Mouse (Mus musculus) spleen, postnatal 10 days (tissue): ENCODE results near the gene Tubb3.

Experiments
- DNase-seq, 2 experiments: peaks; one replicate each; pipeline ENCODE4 v3.0.0; 2021 to 2022; ENCODE audit warnings: low spot score in 2 of 2

Tubb3 gene

DNA sequence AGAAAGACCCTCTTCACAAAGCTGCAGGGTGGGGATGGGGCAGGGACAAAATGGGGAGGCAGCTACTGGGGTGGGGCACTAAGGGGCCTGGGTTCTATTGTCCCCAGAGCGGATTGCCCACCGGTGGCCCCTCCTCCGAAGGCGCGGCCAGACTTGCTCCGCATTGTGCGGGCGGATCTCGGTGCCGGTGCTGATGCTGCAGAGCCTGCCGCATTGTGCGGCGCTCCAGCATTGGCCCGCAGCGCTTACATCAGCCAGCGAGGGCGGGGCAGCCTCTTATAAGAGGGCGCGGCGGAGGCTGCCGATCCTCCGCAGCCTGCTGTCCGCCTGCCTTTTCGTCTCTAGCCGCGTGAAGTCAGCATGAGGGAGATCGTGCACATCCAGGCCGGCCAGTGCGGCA is at the start of gene Tubb3:
Gene Tubb3, plus strand, starts transcription at position 179 of the 400 bp plus-strand sequence.
- DNase-seq: peak in 1 of 2 experiments; percentile 68

DNA sequence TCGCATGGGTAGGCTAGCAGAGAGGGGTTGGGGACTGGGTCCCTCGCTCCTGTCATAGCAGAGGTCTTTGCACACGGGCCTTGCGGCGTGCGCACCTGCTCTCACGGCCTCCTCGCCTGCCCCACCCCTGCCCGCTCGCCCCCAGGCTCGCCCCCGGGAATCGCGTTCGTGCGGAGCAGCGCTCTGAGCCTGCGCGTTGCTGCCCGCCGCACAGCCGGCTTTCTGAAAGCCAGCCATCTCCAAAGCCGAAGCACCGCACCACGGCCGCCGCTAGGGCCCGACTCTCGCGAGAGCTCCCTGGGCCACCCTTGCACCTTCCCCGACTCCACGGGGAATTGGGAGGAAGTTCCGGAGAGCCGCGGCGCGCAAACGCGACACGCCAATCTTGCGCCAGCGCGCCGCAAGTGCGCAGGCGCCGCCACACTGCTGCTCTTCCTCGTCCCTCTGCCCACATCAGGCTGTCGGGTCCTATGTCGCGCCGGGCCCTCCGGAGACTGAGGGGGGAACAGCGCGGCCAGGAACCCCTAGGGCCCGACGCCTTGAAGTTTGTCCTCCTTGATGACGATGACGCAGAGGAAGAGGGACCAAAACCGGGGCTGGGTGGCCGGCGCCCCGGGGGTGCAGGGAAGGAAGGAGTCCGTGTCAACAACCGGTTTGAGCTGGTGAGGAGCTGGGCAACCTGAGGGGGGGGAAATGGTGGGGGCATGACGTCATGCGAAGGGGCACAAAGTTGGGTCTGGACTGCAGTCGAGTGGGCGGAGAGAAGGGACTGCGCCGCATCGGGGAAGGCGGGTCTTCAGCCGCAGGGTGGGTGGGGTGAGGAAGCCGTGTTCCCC is 37.6 kb upstream of the Tubb3 start, which contains the start of gene Tcf25:
Gene Tcf25, plus strand, starts transcription at position 351 of the 836 bp plus-strand sequence.
- peak; percentile 85 to 95 for DNase-seq

DNA sequence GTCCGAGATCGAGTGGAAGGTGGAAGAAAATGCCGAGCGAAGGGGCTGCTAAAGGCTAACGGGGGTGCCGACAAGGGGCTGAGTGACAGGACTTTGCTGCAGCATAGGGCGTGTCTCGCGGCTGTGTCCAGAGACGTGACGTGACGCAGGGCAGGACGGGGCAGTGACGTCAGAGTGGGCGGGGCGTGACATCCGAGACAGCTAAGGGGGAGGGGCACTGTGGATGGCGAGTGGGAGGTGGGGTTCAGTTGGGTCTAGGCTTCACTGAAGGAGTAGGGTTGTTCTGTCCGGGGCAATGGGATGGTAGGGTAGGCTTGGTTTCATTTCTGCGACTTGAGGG is 37.0 kb upstream of the Tubb3 start:
- DNase-seq: peak; percentile 94 to 98

DNA sequence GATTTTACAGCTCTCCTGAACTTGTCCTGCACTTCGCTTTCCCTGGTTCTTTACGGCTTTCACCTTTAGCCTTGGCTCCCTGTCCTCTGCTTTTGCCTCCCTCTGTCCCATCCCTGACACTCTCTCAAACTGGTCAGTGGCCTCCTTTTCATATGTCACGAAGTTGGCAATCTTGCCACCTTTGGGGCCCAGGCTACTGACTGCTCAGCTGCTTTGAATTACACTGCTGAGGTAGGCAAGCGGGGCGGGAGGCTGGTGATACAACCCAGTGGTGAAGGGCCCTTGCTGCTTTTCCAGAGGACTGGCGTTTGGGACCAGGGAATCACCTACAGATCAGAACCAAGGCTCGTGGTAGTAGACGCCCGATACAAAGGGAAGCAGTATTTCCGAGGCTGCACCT is 35.5 kb upstream of the Tubb3 start:
- no peak for DNase-seq

DNA sequence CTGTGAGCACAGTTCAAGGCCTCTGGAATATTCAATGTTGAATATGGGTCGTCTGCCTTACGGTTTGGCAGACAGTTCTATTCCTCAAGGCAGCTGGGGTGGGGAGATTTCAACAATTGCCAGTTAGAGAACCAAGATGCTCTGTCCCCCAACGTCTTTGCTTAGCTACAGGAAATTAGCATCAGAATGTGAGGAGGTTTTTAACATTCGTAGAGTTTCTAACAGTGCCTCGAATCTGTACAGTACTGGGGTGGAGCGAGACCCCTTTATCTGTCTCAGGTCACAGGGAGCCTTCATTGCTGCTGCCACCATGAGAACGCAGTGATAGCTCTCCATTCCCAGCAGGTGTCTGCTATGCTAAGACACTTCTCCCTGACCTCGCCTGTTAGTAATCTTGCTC is 35.1 kb upstream of the Tubb3 start:
- no peak for DNase-seq

DNA sequence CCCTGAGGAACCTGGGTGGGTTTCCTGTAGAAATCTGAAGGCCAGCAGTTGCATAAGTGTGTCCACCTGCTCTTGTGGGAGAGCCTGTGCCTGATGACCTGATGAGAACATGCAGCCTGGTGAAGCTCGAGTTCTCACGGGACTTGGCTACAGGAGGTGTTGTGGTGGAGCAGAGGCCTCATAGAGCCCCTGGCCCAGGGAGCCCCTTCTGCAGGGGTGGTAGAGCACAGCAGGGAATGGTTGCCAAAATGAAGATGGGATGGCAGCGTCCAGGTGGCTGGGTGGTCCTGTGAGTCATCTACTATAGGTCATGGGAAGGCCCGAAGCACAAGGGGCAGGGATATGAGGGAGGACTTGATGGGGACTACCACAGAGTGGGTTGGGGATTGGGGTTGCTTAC is 29.5 kb upstream of the Tubb3 start:
- no peak for DNase-seq

DNA sequence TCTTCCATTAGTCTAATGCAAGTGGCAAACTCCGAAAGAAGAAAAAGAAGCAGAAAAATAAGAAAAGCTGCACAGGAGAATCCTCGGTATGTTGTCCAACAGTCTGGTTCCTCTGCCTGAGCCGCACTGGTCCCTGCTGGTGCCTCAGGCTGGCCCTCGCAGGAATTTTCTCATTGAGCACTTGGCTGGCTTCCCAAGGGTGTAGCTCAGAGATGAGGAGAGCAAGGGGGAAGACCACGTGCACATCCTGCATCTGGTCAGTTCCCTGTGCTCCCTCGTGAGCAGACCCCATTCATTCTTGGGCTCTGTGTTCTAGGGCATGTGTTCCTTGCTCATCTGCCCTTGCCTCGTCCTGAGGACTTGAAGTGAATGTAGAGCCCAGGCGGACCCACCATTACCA is 28.7 kb upstream of the Tubb3 start:
- DNase-seq: no peak

DNA sequence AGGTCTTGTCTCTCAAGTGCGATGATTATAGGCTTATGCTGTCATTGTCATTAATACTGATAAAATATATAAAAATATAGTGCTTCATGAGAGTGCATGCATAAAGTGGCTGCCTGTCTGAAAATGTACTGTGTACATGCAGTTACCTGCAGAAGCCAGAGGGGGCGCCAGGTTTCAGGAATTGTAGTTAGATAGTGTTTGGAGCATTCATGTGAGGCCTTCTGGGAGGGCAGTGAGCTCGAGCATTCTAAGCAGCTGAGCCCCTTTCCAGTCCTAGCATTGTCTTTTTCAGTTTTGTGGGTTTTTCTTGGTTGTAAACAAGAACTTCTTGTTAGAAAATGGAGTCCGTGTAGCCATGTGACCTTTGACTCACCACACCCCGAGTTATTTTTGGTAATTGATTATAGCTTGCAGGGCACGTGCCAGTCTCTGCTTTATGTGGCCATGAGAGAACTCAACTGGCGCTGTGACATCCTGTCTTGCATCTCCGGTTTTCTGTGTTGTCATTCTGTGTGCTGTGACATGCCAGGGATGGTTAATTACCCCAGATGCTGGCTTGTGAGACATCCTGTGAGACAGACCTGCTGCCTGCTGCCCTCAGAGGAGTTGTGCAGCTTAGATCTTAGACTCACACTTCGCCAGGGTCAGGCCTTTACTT is 26.2 kb upstream of the Tubb3 start:
- peak in 1 of 2 experiments; percentile 66 for DNase-seq

DNA sequence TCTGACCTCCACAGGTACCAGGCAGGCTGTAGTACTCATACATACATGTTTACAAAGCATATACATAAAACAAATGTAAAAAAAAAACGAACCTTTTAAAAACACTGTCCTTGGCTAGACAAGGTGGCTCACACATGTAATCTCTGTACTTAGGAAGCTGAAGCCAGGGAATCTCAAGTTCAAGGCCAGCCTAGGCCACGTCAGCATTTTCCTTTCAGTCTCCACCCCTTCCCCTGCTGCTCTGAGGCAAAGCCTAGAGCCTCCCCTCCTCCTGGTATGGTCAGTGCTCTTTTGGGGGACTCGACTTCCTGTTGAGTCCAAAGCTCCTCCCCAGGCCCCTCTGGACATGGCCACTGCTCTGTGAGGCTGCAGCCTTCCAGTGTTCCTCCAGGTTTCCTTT is 24.2 kb upstream of the Tubb3 start:
- DNase-seq: no peak

DNA sequence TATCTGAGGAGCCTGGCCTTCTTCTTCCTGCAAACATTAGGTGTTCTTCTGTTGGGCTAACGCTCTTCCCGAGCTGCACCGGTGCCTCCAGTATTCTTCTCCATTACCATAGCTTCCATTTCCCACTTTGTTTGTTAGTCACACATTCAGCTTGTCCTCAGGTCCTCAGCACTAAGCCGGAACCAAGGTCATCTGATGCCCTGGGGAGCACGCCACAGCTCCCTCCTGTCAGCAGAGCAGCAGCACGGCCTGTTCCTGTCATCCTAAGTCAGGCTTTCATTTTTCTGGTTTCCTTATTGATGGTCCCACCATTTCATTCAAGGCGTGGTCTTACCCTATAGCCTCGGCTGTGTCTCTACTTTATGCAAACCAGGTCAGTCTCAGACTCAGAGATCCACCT is 23.4 kb upstream of the Tubb3 start:
- no peak for DNase-seq

DNA sequence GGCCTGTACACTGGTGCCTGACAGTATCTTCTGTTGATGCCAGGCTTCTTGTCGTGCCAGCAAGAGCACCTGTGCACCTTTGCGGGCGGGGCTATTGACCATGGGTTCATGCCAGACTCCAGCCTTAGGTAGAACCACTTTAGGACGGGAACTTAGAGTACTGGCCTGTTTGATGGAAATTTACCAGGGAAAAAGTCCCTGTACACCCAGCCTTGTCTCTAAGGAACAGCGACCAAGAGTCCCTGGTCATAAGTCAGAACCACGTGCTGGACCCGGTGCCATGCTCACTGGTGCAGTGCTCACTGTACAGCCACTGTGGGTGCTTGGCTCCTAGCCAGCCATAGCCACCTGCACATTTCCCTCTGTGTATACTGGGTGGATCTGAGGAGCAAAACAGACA is 22.2 kb upstream of the Tubb3 start:
- DNase-seq: no peak

DNA sequence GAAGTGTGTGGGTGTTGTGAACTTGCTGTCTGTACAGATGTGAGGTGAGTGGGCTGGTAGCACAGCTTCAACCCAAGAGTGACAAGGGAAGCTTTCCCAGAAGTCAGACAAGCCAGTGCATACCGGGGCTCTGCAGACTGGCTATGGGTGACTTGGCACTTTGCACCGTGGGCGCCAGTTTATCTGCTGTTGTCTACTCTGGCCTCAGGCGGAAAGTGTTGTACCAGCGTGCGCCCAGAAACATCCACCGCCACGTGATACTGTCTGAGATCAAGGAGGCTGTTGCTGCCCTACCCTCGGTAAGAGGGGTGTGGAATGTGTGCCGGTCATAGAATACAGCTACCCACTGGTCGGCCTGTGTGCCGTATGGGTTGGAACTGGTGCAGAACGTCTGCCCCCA is 12.9 kb upstream of the Tubb3 start:
- DNase-seq: no peak

DNA sequence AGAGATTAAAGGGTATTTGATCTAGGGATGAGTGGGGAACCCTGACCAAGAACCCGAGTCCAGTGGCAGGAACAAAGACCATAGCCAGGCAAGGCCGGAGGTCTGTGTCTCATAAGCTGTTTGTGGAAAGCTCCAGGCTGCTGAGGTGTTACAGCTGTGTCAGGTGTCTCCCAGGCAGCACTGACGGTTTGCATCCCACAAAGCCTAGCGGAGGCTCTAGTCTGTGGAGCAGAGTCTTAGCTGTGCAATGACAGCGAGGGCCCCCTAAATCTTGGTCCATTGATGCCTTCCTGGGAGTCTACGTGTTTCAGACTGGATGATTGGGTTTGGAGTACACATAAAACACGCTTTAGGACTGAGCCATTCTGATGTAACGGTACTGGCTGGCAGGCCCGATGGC is 9.3 kb upstream of the Tubb3 start:
- no peak for DNase-seq

DNA sequence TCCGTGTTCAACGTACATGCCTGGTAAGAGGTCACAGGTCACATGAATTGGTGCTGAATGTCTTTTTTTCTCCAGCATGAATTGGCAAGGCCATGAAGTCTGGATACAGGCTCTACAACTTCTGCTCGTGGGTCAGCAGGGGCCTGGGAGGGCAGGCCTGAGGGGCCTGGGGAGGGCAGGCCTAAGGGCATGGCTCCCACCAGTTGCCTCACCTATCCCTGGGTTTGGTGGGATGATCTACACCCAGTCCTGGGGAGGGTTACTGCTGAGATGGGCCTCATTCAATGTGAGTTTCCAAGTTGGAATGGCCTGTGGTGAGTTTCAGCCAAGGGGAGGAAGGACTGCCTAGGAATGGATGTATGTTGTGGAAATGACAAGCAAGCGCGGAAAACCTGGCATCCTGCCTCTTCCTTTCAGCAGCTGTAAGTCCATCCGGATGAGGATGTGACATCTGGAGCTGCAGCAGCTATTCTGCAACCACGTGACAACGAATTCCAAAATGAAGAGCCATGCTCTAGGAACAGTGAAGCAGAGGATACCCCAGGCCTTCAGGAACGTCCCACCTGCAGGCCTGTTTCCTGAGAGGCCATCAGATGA is 8.4 kb upstream of the Tubb3 start:
- DNase-seq: no peak

DNA sequence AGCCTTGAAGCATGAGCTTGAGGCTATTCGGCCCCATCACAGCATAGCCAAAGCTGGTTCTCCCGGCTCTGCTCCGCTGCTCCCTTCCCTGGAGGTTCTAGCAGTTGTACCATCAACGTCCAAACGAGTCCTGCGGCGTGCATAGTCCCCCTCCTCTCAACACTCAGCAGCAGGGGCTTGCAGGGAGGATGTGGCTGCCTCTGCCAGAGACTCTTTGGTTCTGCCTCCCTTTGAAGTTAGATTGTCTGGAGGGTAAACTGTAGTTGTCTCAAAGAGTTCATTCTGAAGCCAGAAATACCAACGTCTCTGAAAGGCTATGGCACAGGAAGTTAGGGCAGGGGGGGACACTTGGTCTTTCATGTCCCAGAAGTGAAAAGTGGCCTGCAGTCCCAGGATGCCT is 6.7 kb upstream of the Tubb3 start:
- DNase-seq: no peak

DNA sequence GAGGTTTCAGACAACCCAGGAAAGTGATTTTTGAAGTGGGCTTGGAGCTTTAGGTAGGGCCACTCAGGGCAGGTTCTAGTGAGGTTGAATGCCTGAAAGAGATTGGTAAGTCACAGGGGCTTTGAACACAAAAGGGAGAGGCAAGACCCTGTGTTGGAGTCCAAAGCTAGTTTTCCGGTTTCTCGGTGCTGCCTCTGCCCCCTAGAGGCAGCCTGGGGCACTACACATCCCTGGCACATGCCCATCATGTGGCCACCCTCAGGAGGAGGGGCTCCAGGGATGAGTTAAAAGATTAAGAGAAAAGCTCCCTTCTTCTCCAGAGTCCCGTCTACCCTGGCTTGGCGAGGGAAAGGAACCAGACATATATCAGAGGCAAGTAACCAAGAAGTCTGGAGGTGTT is 4.4 kb upstream of the Tubb3 start, which contains the start of gene Mc1r:
Gene Mc1r, plus strand, starts transcription at position 322 of the 400 bp plus-strand sequence.
- DNase-seq: peak; percentile 60 to 80

DNA sequence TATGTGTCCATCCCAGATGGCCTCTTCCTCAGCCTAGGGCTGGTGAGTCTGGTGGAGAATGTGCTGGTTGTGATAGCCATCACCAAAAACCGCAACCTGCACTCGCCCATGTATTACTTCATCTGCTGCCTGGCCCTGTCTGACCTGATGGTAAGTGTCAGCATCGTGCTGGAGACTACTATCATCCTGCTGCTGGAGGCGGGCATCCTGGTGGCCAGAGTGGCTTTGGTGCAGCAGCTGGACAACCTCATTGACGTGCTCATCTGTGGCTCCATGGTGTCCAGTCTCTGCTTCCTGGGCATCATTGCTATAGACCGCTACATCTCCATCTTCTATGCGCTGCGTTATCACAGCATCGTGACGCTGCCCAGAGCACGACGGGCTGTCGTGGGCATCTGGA is 3.6 kb upstream of the Tubb3 start:
- no peak for DNase-seq

DNA sequence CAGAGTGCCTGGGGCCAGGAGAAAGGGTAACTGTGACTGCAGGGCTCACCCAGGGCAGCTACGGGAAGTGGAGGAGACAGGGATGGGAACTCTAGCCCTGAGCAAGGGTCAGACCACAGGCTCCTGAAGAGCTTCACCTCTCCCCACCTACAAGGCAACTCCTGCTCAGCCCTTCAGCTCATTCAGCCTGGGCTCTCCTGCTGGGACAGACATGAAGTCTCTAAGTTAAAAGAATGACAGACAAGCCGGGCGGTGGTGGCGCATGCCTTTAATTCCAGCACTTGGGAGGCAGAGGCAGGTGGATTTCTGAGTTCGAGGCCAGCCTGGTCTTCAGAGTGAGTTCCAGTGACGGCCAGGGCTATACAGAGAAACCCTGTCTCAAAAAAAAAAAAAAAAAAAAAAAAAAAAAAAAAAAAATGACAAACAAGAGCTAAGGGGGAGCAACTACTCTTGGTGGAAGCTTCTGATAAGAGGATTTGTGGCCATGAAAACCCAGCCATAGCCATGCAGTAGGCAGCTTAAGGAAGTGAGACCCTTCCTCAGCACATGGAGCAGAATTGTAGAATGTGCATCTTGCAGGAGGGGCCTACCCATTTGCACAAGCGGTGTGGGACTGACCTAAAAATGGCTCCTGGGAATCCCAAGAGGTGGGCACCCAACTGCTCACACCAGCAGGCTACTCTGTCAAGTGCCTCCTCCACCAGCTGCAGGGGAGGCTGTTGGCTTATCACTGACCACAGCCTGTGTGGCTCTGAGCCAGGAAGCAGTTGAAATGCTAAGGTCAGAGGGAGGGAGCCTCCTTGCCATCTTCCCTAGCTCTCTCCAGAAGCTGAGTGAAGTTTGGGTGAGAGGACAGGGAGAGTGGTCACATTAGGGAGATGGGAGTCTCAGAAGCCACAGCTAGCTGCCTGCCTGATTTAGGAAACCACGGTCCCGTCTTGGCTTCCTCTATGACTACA is 2.4 kb upstream of the Tubb3 start:
- peak in 1 of 2 experiments; percentile 78 for DNase-seq

DNA sequence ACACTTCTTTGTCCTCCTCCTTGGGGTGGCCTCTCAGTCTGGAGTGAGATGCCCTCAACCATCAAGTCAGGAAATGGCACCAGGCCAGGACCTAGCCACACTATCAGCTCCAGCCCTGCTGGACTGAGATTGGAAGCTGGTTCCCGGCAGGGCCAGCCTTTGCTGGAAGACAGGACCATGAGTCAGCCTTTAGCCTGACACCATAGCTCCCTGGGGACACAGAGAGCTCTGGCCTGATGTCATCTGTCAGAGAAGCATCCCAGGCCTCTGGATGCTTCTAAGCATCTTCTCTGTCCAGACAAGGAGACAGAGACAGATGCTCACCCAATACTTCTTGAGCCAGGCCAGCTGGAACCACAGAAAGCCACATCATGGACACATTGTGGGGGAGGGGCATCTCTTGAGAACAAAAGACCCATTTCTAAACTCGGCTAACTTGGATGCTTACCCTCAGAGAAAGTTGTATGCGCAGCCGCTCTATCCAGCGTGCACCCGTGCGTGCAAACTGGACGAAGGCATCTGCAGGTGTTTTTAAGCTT is 1.1 kb upstream of the Tubb3 start:
- peak in 1 of 2 experiments; percentile 52 for DNase-seq

DNA sequence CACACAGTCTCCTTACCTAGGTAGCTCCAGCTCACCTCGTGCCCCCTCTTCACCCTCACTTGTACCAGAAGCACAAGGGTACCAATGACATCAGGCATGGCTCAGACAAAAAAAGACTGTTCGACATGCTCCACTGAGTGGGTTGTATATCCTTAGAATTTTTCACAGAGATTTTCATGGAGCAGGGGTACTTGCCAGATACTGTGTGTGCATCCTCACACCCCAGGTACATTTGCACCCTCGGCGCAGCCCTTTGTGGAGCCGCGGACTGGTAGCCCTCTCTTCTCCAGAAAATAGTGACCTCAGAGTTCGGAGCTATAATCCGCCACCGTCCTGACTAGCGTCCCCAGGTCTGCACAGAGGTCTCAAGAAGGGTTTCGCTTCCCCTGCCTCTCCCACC is 436 bp upstream of the Tubb3 start:
- no peak for DNase-seq

DNA sequence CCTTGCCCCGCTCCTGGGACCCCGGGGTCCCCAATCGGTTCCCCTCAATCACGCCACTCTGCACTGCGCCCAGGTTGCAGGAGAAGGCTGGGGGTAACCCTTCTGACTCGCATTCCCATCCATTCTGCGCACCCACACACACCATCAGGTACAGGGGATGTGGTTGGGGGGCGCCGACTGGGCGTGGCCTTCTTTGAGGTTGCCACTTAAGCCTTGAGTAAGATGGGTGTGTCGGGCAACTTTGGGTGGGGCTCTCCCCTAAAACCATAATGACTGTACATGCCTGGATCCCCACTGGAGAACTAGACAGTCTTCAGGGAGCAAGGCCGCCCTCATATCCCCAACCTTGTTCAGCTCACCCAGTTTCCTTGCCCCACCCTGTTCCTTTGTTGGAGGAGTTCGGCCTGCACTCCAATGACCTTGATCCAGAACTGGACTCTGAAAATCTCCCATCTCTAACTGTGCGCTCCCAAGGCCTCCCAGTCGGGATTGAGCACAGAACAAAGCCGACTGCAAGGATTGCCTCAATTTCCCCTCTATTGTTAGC is 630 bp downstream of the Tubb3 start:
- DNase-seq: no peak
